Mouse (Mus musculus): ENCODE results near the gene Tex2.
"Not testable (repeated sequence)": the region's sequence is repeated elsewhere in the genome, so short reads cannot be mapped to it uniquely, and the experiment has no call there.

Gene Tex2

GRCm38 (mm10) chr11:106503425-106503717 is 109.9 kb downstream of the Tex2 start:
- peak; percentile 84 for DNase-seq

- no peak for DNase-seq
Measured at GRCm38 (mm10) chr11:106502631-106503424, 110.4 kb downstream of the Tex2 start.

GRCm38 (mm10) chr11:106502159-106502505 is 111.1 kb downstream of the Tex2 start:
- DNase-seq = no peak

- DNase-seq = peak; percentile 43
Measured at GRCm38 (mm10) chr11:106501308-106502158, 111.7 kb downstream of the Tex2 start.

- peak; percentile 97 for DNase-seq
Measured at GRCm38 (mm10) chr11:106500393-106501307, 112.6 kb downstream of the Tex2 start.

GRCm38 (mm10) chr11:106498739-106499379 is 114.4 kb downstream of the Tex2 start:
- no peak for DNase-seq

- DNase-seq = no peak
Measured at GRCm38 (mm10) chr11:106497926-106498325, 115.3 kb downstream of the Tex2 start.

GRCm38 (mm10) chr11:106497009-106497408 is 116.2 kb downstream of the Tex2 start:
- DNase-seq = not testable (repeated sequence)

GRCm38 (mm10) chr11:106492984-106493669 is 120.1 kb downstream of the Tex2 start:
- DNase-seq = no peak

- peak; percentile 37 for DNase-seq
Measured at GRCm38 (mm10) chr11:106491393-106491792, 121.8 kb downstream of the Tex2 start.

GRCm38 (mm10) chr11:106490600-106490999 is 122.6 kb downstream of the Tex2 start:
- not testable (repeated sequence) for DNase-seq

GRCm38 (mm10) chr11:106490057-106490456 is 123.2 kb downstream of the Tex2 start:
- no peak for DNase-seq

GRCm38 (mm10) chr11:106489036-106489693 is 124.1 kb downstream of the Tex2 start:
- DNase-seq = peak; percentile 24

GRCm38 (mm10) chr11:106488126-106488561 is 125.1 kb downstream of the Tex2 start:
- DNase-seq = no peak

GRCm38 (mm10) chr11:106487733-106488115 is 125.5 kb downstream of the Tex2 start, which contains the start of gene Ern1:
TSS of gene Ern1 (minus strand) at chr11:106487852.
- peak; percentile 95 for DNase-seq

GRCm38 (mm10) chr11:106486866-106487732 is 126.1 kb downstream of the Tex2 start:
- no peak for DNase-seq

- no peak for DNase-seq
Measured at GRCm38 (mm10) chr11:106486042-106486865, 127.0 kb downstream of the Tex2 start.

GRCm38 (mm10) chr11:106485611-106486010 is 127.6 kb downstream of the Tex2 start:
- no peak for DNase-seq

- no peak for DNase-seq
Measured at GRCm38 (mm10) chr11:106484875-106485274, 128.3 kb downstream of the Tex2 start.
